Mouse (Mus musculus) ES-E14 (cell line): ENCODE measurements around the gene Echs1. TPM values are rescaled to one million over a fixed set of nuclear protein-coding genes. Genes with fewer than 3 reads are reported as not detected.

Experiments used
- DNase-seq: peaks from one replicate; pipeline ENCODE4 v3.0.0-alpha.2; 2013; ENCODE audit warnings: low read depth, low spot score
- H3K27ac ChIP-seq: 2 replicates; pipeline ENCODE4 v1.5.1; 2012; ENCODE audit warnings: low read depth, mild to moderate bottlenecking, low read length, moderate library complexity, mixed read lengths; ENCODE audit not compliant: poor library complexity, insufficient read depth, severe bottlenecking
- H3K36me3 ChIP-seq: 2 replicates; pipeline ENCODE4 v1.6.1; 2012; ENCODE audit warnings: mild to moderate bottlenecking, low read length, moderate library complexity, mixed read lengths; ENCODE audit not compliant: control insufficient read depth, poor library complexity, insufficient read depth, severe bottlenecking
- H3K4me1 ChIP-seq, 2 experiments: fragments of 150-350 bp in 1 of 2; sonication (generic) in 1 of 2; 2 replicates each; pipeline ENCODE4 v1.6.1; 2012; ENCODE audit warnings: low read length in 2 of 2, mild to moderate bottlenecking in 1 of 2, mixed read lengths in 1 of 2; ENCODE audit not compliant: control insufficient read depth in 2 of 2, insufficient read depth in 2 of 2, poor library complexity in 1 of 2
- H3K4me3 ChIP-seq, 2 experiments: fragments of 150-350 bp in 1 of 2; sonication (generic) in 1 of 2; 2 replicates each; pipeline ENCODE4 v1.5.1; 2012; ENCODE audit warnings: low read length in 2 of 2, low read depth in 1 of 2, mild to moderate bottlenecking in 1 of 2, mixed read lengths in 1 of 2; ENCODE audit not compliant: insufficient read depth in 1 of 2, poor library complexity in 1 of 2, severe bottlenecking in 1 of 2
- H3K9ac ChIP-seq: 2 replicates; pipeline ENCODE4 v1.6.1; 2012; ENCODE audit warnings: low read depth, mild to moderate bottlenecking, low read length, mixed read lengths; ENCODE audit not compliant: poor library complexity, insufficient read depth, severe bottlenecking
- H3K9me3 ChIP-seq: fragments of 150-350 bp; sonication (generic); 2 replicates; pipeline ENCODE4 v1.6.1; 2012; ENCODE audit warnings: low read depth, mild to moderate bottlenecking, low read length; ENCODE audit not compliant: control insufficient read depth, insufficient read depth
- CHD2 ChIP-seq: IDR thresholded peaks from 2 replicates; pipeline ENCODE4 v1.6.1; 2014; ENCODE audit warnings: mild to moderate bottlenecking, low read depth, low read length, inconsistent platforms
- HCFC1 ChIP-seq: IDR thresholded peaks from 2 replicates; pipeline ENCODE4 v1.6.1; 2012; ENCODE audit warnings: low read length, inconsistent platforms, borderline replicate concordance; ENCODE audit not compliant: insufficient read depth
- MAFK ChIP-seq: IDR thresholded peaks from 2 replicates; pipeline ENCODE4 v1.6.1; 2014; ENCODE audit warnings: mild to moderate bottlenecking, low read depth, low read length, inconsistent platforms; ENCODE audit not compliant: insufficient read depth
- ZC3H11A ChIP-seq: IDR thresholded peaks from 2 replicates; pipeline ENCODE4 v1.6.1; 2012; ENCODE audit warnings: low read depth, mild to moderate bottlenecking, inconsistent platforms, low read length, borderline replicate concordance
- ZNF384 ChIP-seq: IDR thresholded peaks from 2 replicates; pipeline ENCODE4 v1.6.1; 2012; ENCODE audit warnings: low read depth, low read length, inconsistent platforms
- in situ Hi-C, 2 experiments: fragments of 600-800 bp; cut with MboI; formaldehyde crosslinking; loops; one replicate each; pipeline ENCODE4 v1.15.1; 2025; ENCODE audit warnings: low sequenced_read_pairs in 2 of 2, inconsistent platforms in 1 of 2; ENCODE audit not compliant: unreplicated experiment in 2 of 2
- total RNA-seq: library from RNA; depleted of rRNA; stranded (reverse); fragments of 300-350 nt; gene quantifications from 2 replicates; pipeline ENCODE4 v1.2.3, GENCODE M21; 2012

The Echs1 gene
- total RNA-seq, 1 experiment: 47.0 TPM

- no peak overlapping the region for H3K27ac ChIP-seq
Measured at GRCm38 (mm10) chr7:140098466-140098865, 17.8 kb downstream of the Echs1 start.

GRCm38 (mm10) chr7:140096055-140096454 lies 20.2 kb downstream of the Echs1 start:
- Histone ChIP-seq H3K4me3 (no peak overlapping the region), H3K9me3 (no peaks in the 10 kb centered on the region), H3K4me1 (no peaks in the 10 kb centered on the region), H3K36me3 (no peaks in the 10 kb centered on the region), H3K27ac (no peak overlapping the region), H3K9ac (no peak overlapping the region)
- DNase-seq: no peak
- in situ Hi-C loops: no loop called here
- TF ChIP-seq MAFK (no peak), ZNF384 (no peak), CHD2 (no peak), HCFC1 (no peak), ZC3H11A (no peak)

More at GRCm38 (mm10) chr7:140098466-140098865, 17.8 kb downstream of the Echs1 start:
- no peak for DNase-seq
- Histone ChIP-seq H3K4me3 (no peak overlapping the region), H3K36me3 (no peaks in the 10 kb centered on the region), H3K9me3 (no peaks in the 10 kb centered on the region), H3K4me1 (peaks cover 0 to 7% of the 10 kb centered on the region in 2 experiments; a peak in 2 of 4 replicates), H3K9ac (no peak overlapping the region)
- in situ Hi-C loops: no loop called here
- no peak for TF ChIP-seq CHD2
- no peak for TF ChIP-seq ZC3H11A
- TF ChIP-seq ZNF384: no peak
- TF ChIP-seq HCFC1: no peak
- TF ChIP-seq MAFK: no peak

GRCm38 (mm10) chr7:140095556-140095955 lies 20.7 kb downstream of the Echs1 start:
- no peak overlapping the region for H3K4me3 ChIP-seq
- no peaks in the 10 kb centered on the region for H3K36me3 ChIP-seq
- no peak overlapping the region for H3K27ac ChIP-seq
- H3K9ac ChIP-seq: no peak overlapping the region
- no peaks in the 10 kb centered on the region for H3K9me3 ChIP-seq
- in situ Hi-C loops: no loop called here
- TF ChIP-seq MAFK (no peak), CHD2 (no peak), ZC3H11A (no peak)
- DNase-seq: no peak
- H3K4me1 ChIP-seq: no peaks in the 10 kb centered on the region

- H3K4me1 ChIP-seq: no peaks in the 10 kb centered on the region
- DNase-seq: no peak
- H3K36me3 ChIP-seq: no peaks in the 10 kb centered on the region
- no peak overlapping the region for H3K9ac ChIP-seq
- TF ChIP-seq CHD2: no peak
- TF ChIP-seq ZC3H11A: no peak
- TF ChIP-seq ZNF384: no peak
- TF ChIP-seq MAFK: no peak
- no peak for TF ChIP-seq HCFC1
- H3K27ac ChIP-seq: no peak overlapping the region
- H3K9me3 ChIP-seq: no peaks in the 10 kb centered on the region
- in situ Hi-C loops: no loop called here
- no peak overlapping the region for H3K4me3 ChIP-seq
Measured at GRCm38 (mm10) chr7:140094954-140095353, 21.3 kb downstream of the Echs1 start.

GRCm38 (mm10) chr7:140092924-140093528 lies 23.2 kb downstream of the Echs1 start, which contains the start of gene Prap1:
Prap1 (plus strand) TSS chr7:140093395.
- no peak within 1 kb of the TSS for H3K27ac ChIP-seq
- no peak within 1 kb of the TSS for H3K9ac ChIP-seq
- DNase-seq: no peak
- in situ Hi-C loops: no loop called here
- TF ChIP-seq HCFC1 (no peak), MAFK (no peak), ZNF384 (no peak), CHD2 (no peak), ZC3H11A (no peak)
- no peaks in the 10 kb centered on the region for H3K4me1 ChIP-seq
- no peaks in the 10 kb centered on the region for H3K9me3 ChIP-seq
- no peaks in the 10 kb centered on the region for H3K36me3 ChIP-seq
- H3K4me3 ChIP-seq: no peak within 1 kb of the TSS
